In genomic region chr2:34503975-34504730, GRCm38 (mm10) we compare ENCODE assay signal across 17 mouse cellular contexts.
DNase-seq lines count a peak whose midpoint lies in the region; ATAC-seq and TF ChIP-seq lines count a peak whose summit lies in the region.
"Had no signal": no experiment of that assay in that cellular context is flagged by ENCODE, and none has a peak within 500 bp of the region (broad histone marks: within the 10 kb centered on the region; RNA-seq: fewer than 3 reads in every experiment).

No protein-coding gene starts in this region.

- H3K4me2 ChIP-seq in lung, embryonic 16.5 days (ENCODE audit: low read depth, low read length), result no peak overlapping the region
- no peak overlapping the region for H3K4me2 ChIP-seq in limb, embryonic 14.5 days (replicated peaks; ENCODE audit: low read depth, low read length, severe bottlenecking)
- H3K4me2 ChIP-seq: midbrain, embryonic 12.5 days had no signal

- H3K79me2 ChIP-seq in heart, adult 2 months (replicated peaks; ENCODE audit: control insufficient read depth, insufficient read depth, low read length), result no peaks in the 10 kb centered on the region

- intact Hi-C loops in heart, adult 2 months (cut with DNase I), result no loop called here

- no peaks in the 10 kb centered on the region for H3K36me3 ChIP-seq in heart, adult 2 months (ENCODE audit: control insufficient read depth, insufficient read depth, low read length)
- no peaks in the 10 kb centered on the region for H3K36me3 ChIP-seq in lung, embryonic 16.5 days (ENCODE audit: control insufficient read depth, insufficient read depth, low read length)
- peaks cover 14% of the 10 kb centered on the region for H3K36me3 ChIP-seq in limb, embryonic 14.5 days (ENCODE audit: control insufficient read depth, insufficient read depth, low read length)

- TF ChIP-seq EP300 in heart, adult 2 months (IDR thresholded peaks at IDR 0.05; ENCODE audit: insufficient read depth, low read depth, low read length), result no peak

- DNase-seq in heart, adult 8-10 months (ENCODE audit: low spot score), result peak; percentile 14
- no peak for DNase-seq in heart, adult 2 months
- DNase-seq in lung, postnatal 4 days, result no peak
- peak; percentile 49 for DNase-seq in limb, embryonic 14.5 days (ENCODE audit: low spot score)
- DNase-seq in layer of hippocampus, postnatal 14 days (ENCODE audit: low spot score in 2 of 2), result no peak
- no peak for DNase-seq in kidney, postnatal 4 days
- DNase-seq: adrenal gland, adult 2 months; cerebellum, adult 9-11 months; heart, postnatal 4 days; kidney, postnatal 14 days; liver; right cerebral cortex, postnatal 14 days had no signal

- 36% methylated on average over 3 of the region's 3 CpGs for WGBS in heart, adult 2 months
- WGBS in lung, embryonic 16.5 days, result 42% methylated on average over 3 of the region's 3 CpGs
- 40% methylated on average over 3 of the region's 3 CpGs for WGBS in limb, embryonic 14.5 days

- no peaks in the 10 kb centered on the region for H3K9me3 ChIP-seq in lung, embryonic 16.5 days (ENCODE audit: control insufficient read depth, low read length)
- no peaks in the 10 kb centered on the region for H3K9me3 ChIP-seq in limb, embryonic 14.5 days (ENCODE audit: control insufficient read depth, low read length)
- H3K9me3 ChIP-seq: midbrain, embryonic 12.5 days had no signal

- H3K9ac ChIP-seq in heart, adult 2 months (ENCODE audit: low read depth, low read length), result no peak overlapping the region
- H3K9ac ChIP-seq in lung, embryonic 16.5 days (ENCODE audit: low read length), result no peak overlapping the region
- H3K9ac ChIP-seq in limb, embryonic 14.5 days (ENCODE audit: low read depth, low read length, severe bottlenecking), result no peak overlapping the region
- H3K9ac ChIP-seq: midbrain, embryonic 12.5 days had no signal

- H3K4me3 ChIP-seq in heart, adult 2 months, result no peak overlapping the region
- no peak overlapping the region for H3K4me3 ChIP-seq in lung, embryonic 16.5 days (ENCODE audit: low read length)
- H3K4me3 ChIP-seq in brown adipose tissue, adult 24 weeks (ENCODE audit: insufficient read depth, low read depth, low read length), result no peak overlapping the region
- no peak overlapping the region for H3K4me3 ChIP-seq in limb, embryonic 14.5 days (replicated peaks; ENCODE audit: low read length)
- H3K4me3 ChIP-seq: midbrain, embryonic 12.5 days had no signal

- TF ChIP-seq CTCF in heart, adult 2 months (IDR thresholded peaks at IDR 0.05), result no peak

- no peak overlapping the region for H3K27ac ChIP-seq in heart, adult 2 months
- H3K27ac ChIP-seq in lung, embryonic 16.5 days (ENCODE audit: low read length), result peak overlapping the region; percentile 50; the same call in 1 of the 2 replicates
- H3K27ac ChIP-seq in brown adipose tissue, adult 24 weeks (replicated peaks; ENCODE audit: low read depth, low read length), result peak overlapping the region; percentile 43; the same call in 1 of the 2 replicates
- H3K27ac ChIP-seq in limb, embryonic 14.5 days (replicated peaks; ENCODE audit: low read depth, low read length), result no peak overlapping the region
- H3K27ac ChIP-seq: midbrain, embryonic 12.5 days had no signal

- no peaks in the 10 kb centered on the region for H3K4me1 ChIP-seq in heart, adult 2 months (ENCODE audit: control insufficient read depth, insufficient read depth, low read length)
- H3K4me1 ChIP-seq in lung, embryonic 16.5 days (replicated peaks; ENCODE audit: control insufficient read depth, insufficient read depth, low read length), result peaks cover 3% of the 10 kb centered on the region; the same call in 1 of the 2 replicates
- no peaks in the 10 kb centered on the region for H3K4me1 ChIP-seq in brown adipose tissue, adult 24 weeks (ENCODE audit: control insufficient read depth, insufficient read depth, insufficient read length, low read length)
- peaks cover 4% of the 10 kb centered on the region; the same call in 1 of the 2 replicates for H3K4me1 ChIP-seq in limb, embryonic 14.5 days (ENCODE audit: control insufficient read depth, insufficient read depth, low read length)

- TF ChIP-seq POLR2A in heart, adult 2 months (IDR thresholded peaks at IDR 0.05; ENCODE audit: insufficient read depth, low read depth, low read length), result no peak
- TF ChIP-seq POLR2A in limb, embryonic 14.5 days (IDR thresholded peaks at IDR 0.05; ENCODE audit: borderline replicate concordance, extremely low read depth, insufficient read depth, insufficient read length), result no peak

- ATAC-seq in lung, embryonic 16.5 days (ENCODE audit: low read depth), result 0 out of 2 replicates have a peak, but pooled peaks have one; percentile 31
- no peak for ATAC-seq in limb, embryonic 14.5 days (ENCODE audit: low FRiP score, low read depth)
- ATAC-seq: inflammation-experienced regulatory T-cells, adult 6 months; Patski had no signal

- no peaks in the 10 kb centered on the region for H3K27me3 ChIP-seq in heart, adult 2 months (ENCODE audit: control insufficient read depth, insufficient read depth, low read length)
- no peaks in the 10 kb centered on the region for H3K27me3 ChIP-seq in lung, embryonic 16.5 days (ENCODE audit: control insufficient read depth, insufficient read depth, low read depth, low read length)
- H3K27me3 ChIP-seq in limb, embryonic 14.5 days (ENCODE audit: control insufficient read depth, insufficient read depth, low read length), result no peaks in the 10 kb centered on the region
- H3K27me3 ChIP-seq: midbrain, embryonic 12.5 days; Patski had no signal

Comparison
In these comparisons a context has a peak if more than half of its experiments do, and no peak if none do; other contexts are left out.
1. DNase-seq: peak in heart, adult 8-10 months (single experiment) and limb, embryonic 14.5 days (single experiment); none in heart, adult 2 months (0 of 2), lung, postnatal 4 days (0 of 2), layer of hippocampus, postnatal 14 days (0 of 2) and kidney, postnatal 4 days (0 of 2).
2. H3K27ac ChIP-seq: peak in lung, embryonic 16.5 days (single experiment) and brown adipose tissue, adult 24 weeks (single experiment); none in heart, adult 2 months (single experiment) and limb, embryonic 14.5 days (single experiment).